Mouse (Mus musculus) liver, adult 2 months (tissue): ENCODE results near the gene Prrt3. TPM values are rescaled to one million over a fixed set of nuclear protein-coding genes. Genes with fewer than 3 reads are reported as not detected.

ENCODE experiments used
- DNase-seq: peaks from one replicate; pipeline ENCODE4 v3.0.0-alpha.2; 2011; ENCODE audit warnings: low read depth, low spot score; ENCODE audit errors: extremely low read depth
- H3K27ac ChIP-seq: fragments of 200-500 bp; replicated peaks from 2 replicates; pipeline ENCODE4 v1.5.1; 2012; ENCODE audit warnings: low read depth, mild to moderate bottlenecking, control low read depth, inconsistent platforms, low read length; ENCODE audit not compliant: insufficient read depth
- H3K27me3 ChIP-seq: fragments of 200-500 bp; 2 replicates; pipeline ENCODE4 v1.6.1; 2012; ENCODE audit warnings: mild to moderate bottlenecking, moderate library complexity, low read length, inconsistent platforms; ENCODE audit not compliant: control insufficient read depth, insufficient read depth
- H3K36me3 ChIP-seq: fragments of 200-500 bp; 2 replicates; pipeline ENCODE4 v1.6.1; 2012; ENCODE audit warnings: low read length, inconsistent platforms; ENCODE audit not compliant: control insufficient read depth, insufficient read depth
- H3K4me1 ChIP-seq: fragments of 200-500 bp; 2 replicates; pipeline ENCODE4 v1.6.1; 2011; ENCODE audit warnings: low read length; ENCODE audit not compliant: control insufficient read depth, insufficient read depth
- H3K4me3 ChIP-seq: fragments of 200-500 bp; 2 replicates; pipeline ENCODE4 v1.5.1; 2011; ENCODE audit warnings: low read depth, mild to moderate bottlenecking, control low read depth, low read length, moderate library complexity; ENCODE audit not compliant: insufficient read depth
- H3K79me2 ChIP-seq: fragments of 200-500 bp; 2 replicates; pipeline ENCODE4 v1.6.1; 2012; ENCODE audit warnings: inconsistent platforms, mild to moderate bottlenecking, low read length, moderate library complexity; ENCODE audit not compliant: control insufficient read depth, insufficient read depth
- H3K9ac ChIP-seq: fragments of 200-500 bp; 2 replicates; pipeline ENCODE4 v1.6.1; 2012; ENCODE audit warnings: low read depth, mild to moderate bottlenecking, control low read depth, inconsistent platforms, low read length
- CTCF ChIP-seq: fragments of 200-500 bp; IDR thresholded peaks from 2 replicates; pipeline ENCODE4 v1.5.1; 2011; ENCODE audit warnings: low read depth, low read length, control low read depth
- POLR2A ChIP-seq: fragments of 200-500 bp; IDR thresholded peaks from 2 replicates; pipeline ENCODE4 v1.6.1; 2011; ENCODE audit warnings: low read length, control low read depth; ENCODE audit not compliant: insufficient read depth; ENCODE audit errors: extremely low read depth
- WGBS: fragments of 180-500 bp; shearing (Covaris S2); methylation state at CpG from one replicate; pipeline ENCODE4 v1.1.7; 2018; 5-methylcytosine and 5-hydroxymethylcytosine counted together
- polyA plus RNA-seq: library from polyadenylated mRNA; depleted of rRNA; stranded (reverse); fragments of >200 nt; gene quantifications from 2 replicates; pipeline ENCODE4 v1.2.3, GENCODE M21; 2012
- total RNA-seq: library from RNA; depleted of rRNA; stranded (reverse); fragments of >200 nt; gene quantifications from 2 replicates; pipeline ENCODE4 v1.2.3, GENCODE M21; 2014

Prrt3 gene
- total and polyA plus RNA-seq, 2 experiments = under 0.01 TPM; not detected in 1

DNA sequence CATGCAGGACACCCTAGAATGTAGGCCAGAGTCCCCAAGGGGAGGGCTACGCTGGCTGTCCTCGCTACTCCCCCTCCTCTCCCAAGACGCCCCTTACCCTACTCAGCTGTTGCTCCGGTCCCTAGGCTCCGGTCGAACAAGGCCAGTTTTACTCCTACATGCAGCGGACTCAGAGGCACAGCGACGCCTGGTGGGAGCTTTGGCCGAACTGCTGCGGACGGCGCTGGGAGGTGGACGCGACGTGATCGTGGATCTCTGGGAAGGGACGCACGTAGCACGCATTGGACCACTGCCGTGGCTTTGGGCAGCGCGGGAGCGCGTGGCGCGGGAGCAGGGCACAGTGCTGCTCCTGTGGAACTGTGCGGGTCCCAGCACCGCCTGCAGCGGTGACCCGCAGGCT is 32.3 kb downstream of the Prrt3 start:
- 2% methylated on average over 31 of the region's 31 CpGs for WGBS
- Histone ChIP-seq H3K4me3 (peak overlapping the region; percentile 60), H3K27ac (peak overlapping the region; percentile 20), H3K27me3 (no peaks in the 10 kb centered on the region), H3K4me1 (peaks cover 7% of the 10 kb centered on the region), H3K79me2 (peaks cover 5% of the 10 kb centered on the region; the same call in 1 of the 2 replicates), H3K36me3 (no peaks in the 10 kb centered on the region), H3K9ac (peak overlapping the region; percentile 81)
- peak; percentile 94 for TF ChIP-seq CTCF
- TF ChIP-seq POLR2A = no peak
- DNase-seq = peak; percentile 66

DNA sequence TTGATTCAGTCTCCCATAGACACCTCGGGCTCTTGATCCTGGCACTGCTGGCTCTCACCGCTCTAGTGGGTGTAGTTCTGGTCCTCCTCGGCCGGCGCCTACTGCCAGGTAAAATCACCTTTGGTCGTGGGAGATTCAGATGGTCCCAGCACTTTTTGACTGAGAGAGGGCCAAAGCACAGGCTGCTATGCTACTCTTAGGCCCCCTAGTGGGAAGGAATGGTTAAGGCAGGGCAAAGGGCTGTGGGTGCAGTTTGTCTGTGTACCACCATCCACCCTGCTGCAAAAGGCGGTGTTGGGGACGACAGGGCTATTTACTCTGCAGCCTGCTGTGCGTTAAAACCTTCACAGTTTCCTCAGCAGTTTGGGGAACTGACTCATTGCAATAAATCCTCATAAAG is 32.7 kb downstream of the Prrt3 start:
- Histone ChIP-seq H3K27me3 (no peaks in the 10 kb centered on the region), H3K79me2 (peaks cover 5% of the 10 kb centered on the region; the same call in 1 of the 2 replicates), H3K27ac (peak overlapping the region; percentile 20), H3K4me3 (peak overlapping the region; percentile 60), H3K4me1 (peaks cover 7% of the 10 kb centered on the region), H3K36me3 (no peaks in the 10 kb centered on the region), H3K9ac (peak overlapping the region; percentile 81)
- DNase-seq = peak; percentile 50
- TF ChIP-seq CTCF (peak; percentile 90), POLR2A (no peak)
- 7% methylated on average over 9 of the region's 9 CpGs for WGBS

DNA sequence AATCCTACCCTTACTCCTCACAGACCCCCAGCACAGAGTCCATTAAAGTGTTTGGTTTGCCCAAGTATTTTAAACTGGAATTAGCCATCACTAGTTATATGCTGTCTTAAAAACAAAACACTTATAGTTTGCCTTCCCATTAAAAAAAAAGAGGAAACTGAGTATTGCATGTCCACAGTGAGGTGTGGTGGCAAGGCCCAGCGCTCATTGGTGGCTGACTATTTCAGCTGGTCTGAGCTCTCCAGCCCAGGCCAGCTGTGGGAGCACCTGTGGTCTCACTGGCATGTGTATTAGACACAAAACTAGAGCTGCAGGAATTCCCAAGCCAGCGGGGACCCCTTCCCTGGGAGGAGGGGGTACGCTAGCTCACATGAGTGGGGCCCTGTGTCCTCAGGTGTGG is 33.2 kb downstream of the Prrt3 start:
- 89% methylated on average over 3 of the region's 3 CpGs for WGBS
- no peaks in the 10 kb centered on the region for H3K36me3 ChIP-seq

DNA sequence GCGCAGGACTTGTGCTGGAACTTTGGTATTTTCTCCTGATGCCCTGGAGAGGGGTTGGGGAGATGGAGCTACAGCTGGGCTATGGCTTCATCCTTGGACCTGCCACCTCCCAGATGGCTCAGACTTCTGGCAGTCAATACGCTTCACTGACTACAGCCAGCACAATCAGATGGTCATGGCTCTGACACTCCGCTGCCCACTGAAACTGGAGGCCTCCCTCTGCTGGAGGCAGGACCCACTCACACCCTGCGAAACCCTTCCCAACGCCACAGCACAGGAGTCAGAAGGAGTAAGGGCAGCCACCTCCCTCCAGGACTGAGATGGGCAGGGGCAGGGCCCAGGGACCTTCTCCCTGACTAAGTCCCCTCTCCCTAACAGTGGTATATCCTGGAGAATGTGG is 36.1 kb downstream of the Prrt3 start:
- Histone ChIP-seq H3K79me2 (no peaks in the 10 kb centered on the region), H3K36me3 (no peaks in the 10 kb centered on the region), H3K9ac (no peak overlapping the region), H3K27ac (no peak overlapping the region), H3K27me3 (no peaks in the 10 kb centered on the region), H3K4me1 (no peaks in the 10 kb centered on the region; the same call in none of the 2 replicates), H3K4me3 (no peak overlapping the region)
- 73% methylated on average over 5 of the region's 5 CpGs for WGBS
- no peak for DNase-seq
- TF ChIP-seq POLR2A (no peak), CTCF (no peak)

More for the DNA sequence above, 33.2 kb downstream of the Prrt3 start:
- Histone ChIP-seq H3K27me3 (no peaks in the 10 kb centered on the region), H3K4me3 (no peak overlapping the region), H3K9ac (no peak overlapping the region), H3K4me1 (peaks cover 7% of the 10 kb centered on the region), H3K79me2 (peaks cover 5% of the 10 kb centered on the region; the same call in 1 of the 2 replicates), H3K27ac (no peak overlapping the region)
- DNase-seq = no peak
- TF ChIP-seq POLR2A = no peak
- no peak for TF ChIP-seq CTCF

DNA sequence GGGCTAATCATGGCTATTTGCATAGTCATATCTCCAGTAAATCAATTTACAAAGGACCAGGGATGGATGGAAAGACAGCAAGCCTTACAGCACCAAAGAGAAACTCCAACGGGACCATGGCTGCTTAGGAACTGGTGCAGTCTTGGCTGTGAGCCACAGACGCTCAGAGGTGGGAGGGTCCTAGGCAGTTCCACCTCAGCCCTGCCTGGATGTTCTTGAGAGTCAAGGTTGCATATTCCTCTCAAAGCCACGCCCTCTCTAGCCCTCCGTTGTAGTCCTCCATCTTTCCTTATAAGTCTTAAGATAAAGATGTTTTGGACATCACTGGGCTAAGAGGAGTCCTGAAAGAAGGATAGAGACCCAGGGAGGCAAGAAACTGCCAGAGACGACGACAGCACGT is 37.7 kb downstream of the Prrt3 start:
- DNase-seq = no peak
- Histone ChIP-seq H3K4me3 (no peak overlapping the region), H3K4me1 (no peaks in the 10 kb centered on the region), H3K27me3 (no peaks in the 10 kb centered on the region), H3K36me3 (no peaks in the 10 kb centered on the region), H3K27ac (no peak overlapping the region), H3K9ac (no peak overlapping the region), H3K79me2 (no peaks in the 10 kb centered on the region)
- WGBS = 66% methylated on average over 7 of the region's 7 CpGs
- TF ChIP-seq CTCF (no peak), POLR2A (no peak)

DNA sequence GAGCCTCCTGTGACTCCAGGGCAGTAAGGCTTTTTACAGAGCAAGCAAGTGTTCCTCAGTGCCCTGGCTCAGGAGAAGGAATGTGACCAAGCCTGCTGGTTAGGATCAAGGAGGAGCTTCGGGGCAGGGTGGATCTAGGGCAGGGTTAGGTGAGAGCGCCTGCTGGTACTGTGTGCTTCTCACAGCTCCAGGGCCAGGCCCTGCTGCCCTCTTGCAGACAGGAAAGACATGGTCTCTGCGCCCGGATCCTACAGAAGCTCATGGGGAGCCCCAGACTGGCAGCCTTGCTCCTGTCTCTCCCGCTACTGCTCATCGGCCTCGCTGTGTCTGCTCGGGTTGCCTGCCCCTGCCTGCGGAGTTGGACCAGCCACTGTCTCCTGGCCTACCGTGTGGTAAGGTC is 43.1 kb downstream of the Prrt3 start:
- 66% methylated on average over 10 of the region's 10 CpGs for WGBS

More for the DNA sequence above, 43.1 kb downstream of the Prrt3 start:
- no peaks in the 10 kb centered on the region for H3K36me3 ChIP-seq
- H3K4me3 ChIP-seq = 0 out of 2 replicates have a peak overlapping the region, but pooled peaks have one; percentile 26
- H3K27me3 ChIP-seq = no peaks in the 10 kb centered on the region
- H3K27ac ChIP-seq = no peak overlapping the region
- H3K9ac ChIP-seq = no peak overlapping the region
- no peak for TF ChIP-seq POLR2A
- no peak for TF ChIP-seq CTCF
- no peaks in the 10 kb centered on the region for H3K79me2 ChIP-seq
- no peak for DNase-seq
- H3K4me1 ChIP-seq = no peaks in the 10 kb centered on the region
